Mouse (Mus musculus): ENCODE data around the gene Kif17.

- TF ChIP-seq POLR2A (IDR thresholded peaks at IDR 0.05; ENCODE audit: low read depth, low read length) (no peak), CTCF (IDR thresholded peaks at IDR 0.05; ENCODE audit: borderline replicate concordance, insufficient read depth, low read length) (peak; percentile 100)
Measured at GRCm38 (mm10) chr4:138319508-138319907, 69.3 kb downstream of the Kif17 start.

Data from embryonic fibroblast, embryonic 13.5 days (primary cell).